ENCODE assay signal across 11 mouse cellular contexts in the genomic region with DNA sequence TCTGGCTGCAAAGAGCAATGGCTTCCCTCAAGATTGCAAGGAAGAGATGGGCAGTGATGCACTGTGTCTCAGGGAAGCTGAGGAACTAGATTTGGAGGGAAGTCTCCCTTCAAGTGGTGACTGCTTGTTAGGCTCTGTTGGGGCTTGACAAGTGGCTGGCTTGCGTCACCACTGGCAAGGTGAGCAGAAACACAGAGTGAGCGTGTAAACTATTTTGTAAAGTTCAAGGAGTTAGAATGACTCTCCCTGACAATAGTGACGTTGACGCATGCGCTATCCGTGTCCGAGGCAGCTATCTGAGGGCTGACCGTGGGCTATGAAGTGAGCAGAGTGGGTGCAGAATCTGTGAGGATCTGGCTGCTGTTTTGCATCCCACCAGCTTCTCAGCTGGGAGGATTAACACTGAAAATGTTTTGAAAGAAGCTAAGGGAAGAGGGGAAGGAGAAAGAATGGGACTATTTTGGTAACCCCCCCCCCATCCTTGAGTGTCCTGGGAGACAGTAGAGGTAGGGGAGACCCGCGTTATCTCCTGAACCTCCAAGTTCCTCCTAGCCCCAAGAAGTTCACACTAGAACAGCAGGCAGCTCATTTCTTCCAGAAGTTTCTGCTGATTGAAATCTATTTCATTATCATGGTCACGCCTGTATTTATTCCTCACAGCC. TPM values are rescaled to one million over a fixed set of nuclear protein-coding genes. Genes with fewer than 3 reads are reported as not detected.
A peak's percentile ranks its signal among the peaks of the same experiment; 100 is the strongest.
DNase-seq lines count a peak whose midpoint lies in the region; ATAC-seq and TF ChIP-seq lines count a peak whose summit lies in the region.
"Had no signal": no experiment of that assay in that cellular context is flagged by ENCODE, and none has a peak within 500 bp of the region (broad histone marks: within the 10 kb centered on the region; RNA-seq: fewer than 3 reads in every experiment).

No protein-coding gene starts in this region.

- H3K9ac ChIP-seq in kidney, embryonic 15.5 days = no peak overlapping the region
- H3K9ac ChIP-seq in embryonic facial prominence, embryonic 15.5 days = no peak overlapping the region
- H3K9ac ChIP-seq in intestine, postnatal 0 days (ENCODE audit: low read depth, low read length) = no peak overlapping the region

- no peak overlapping the region for H3K4me3 ChIP-seq in kidney, embryonic 15.5 days (replicated peaks)
- H3K4me3 ChIP-seq in embryonic facial prominence, embryonic 15.5 days (replicated peaks) = no peak overlapping the region
- no peak overlapping the region for H3K4me3 ChIP-seq in intestine, postnatal 0 days (ENCODE audit: low read depth, low read length)

- WGBS in kidney, embryonic 15.5 days = 54% methylated on average over 11 of the region's 11 CpGs
- 62% methylated on average over 11 of the region's 11 CpGs for WGBS in embryonic facial prominence, embryonic 15.5 days
- WGBS in intestine, postnatal 0 days = 52% methylated on average over 11 of the region's 11 CpGs

- intact Hi-C loops in left cerebral cortex, postnatal 10 days (cut with DNase I) = no loop called here

- H3K27ac ChIP-seq in kidney, embryonic 15.5 days = peak overlapping the region; percentile 75
- peak overlapping the region; percentile 88 for H3K27ac ChIP-seq in embryonic facial prominence, embryonic 15.5 days (replicated peaks)
- peak overlapping the region; percentile 35; the same call in 1 of the 2 replicates for H3K27ac ChIP-seq in intestine, postnatal 0 days (ENCODE audit: low read depth, low read length)

- H3K4me1 ChIP-seq in kidney, embryonic 15.5 days = peaks cover 15% of the 10 kb centered on the region
- H3K4me1 ChIP-seq in embryonic facial prominence, embryonic 15.5 days = peaks cover 14% of the 10 kb centered on the region
- no peaks in the 10 kb centered on the region; the same call in 1 of the 2 replicates for H3K4me1 ChIP-seq in intestine, postnatal 0 days (replicated peaks; ENCODE audit: control insufficient read depth, insufficient read depth, low read length)

- no peaks in the 10 kb centered on the region for H3K9me3 ChIP-seq in kidney, embryonic 15.5 days (replicated peaks)
- no peaks in the 10 kb centered on the region for H3K9me3 ChIP-seq in embryonic facial prominence, embryonic 15.5 days (replicated peaks)
- H3K9me3 ChIP-seq in intestine, postnatal 0 days (ENCODE audit: control insufficient read depth) = no peaks in the 10 kb centered on the region

- 0 out of 2 replicates have a peak, but pooled peaks cover 5% of the 10 kb centered on the region for H3K36me3 ChIP-seq in kidney, embryonic 15.5 days
- H3K36me3 ChIP-seq in embryonic facial prominence, embryonic 15.5 days = no peaks in the 10 kb centered on the region
- H3K36me3 ChIP-seq in intestine, postnatal 0 days (ENCODE audit: control insufficient read depth, insufficient read depth) = no peaks in the 10 kb centered on the region; the same call in 1 of the 2 replicates

- no peaks in the 10 kb centered on the region for H3K27me3 ChIP-seq in kidney, embryonic 15.5 days
- H3K27me3 ChIP-seq in embryonic facial prominence, embryonic 15.5 days = no peaks in the 10 kb centered on the region
- no peaks in the 10 kb centered on the region for H3K27me3 ChIP-seq in intestine, postnatal 0 days (replicated peaks; ENCODE audit: control insufficient read depth, insufficient read depth, low read length)

- DNase-seq in kidney, adult 9 months = no peak
- peak; percentile 63 for DNase-seq in lung, postnatal 25 days (ENCODE audit: low spot score)
- no peak for DNase-seq in cerebellum, adult 11 months
- no peak for DNase-seq in left cerebral cortex, postnatal 10 days (ENCODE audit: extremely low spot score in 1 of 2, low spot score in 2 of 2)
- DNase-seq: left cerebral cortex, postnatal 4 days; midbrain, embryonic 14.5 days had no signal

- no peak; the same call in 1 of the 2 replicates for ATAC-seq in kidney, embryonic 15.5 days (replicated peaks; ENCODE audit: low FRiP score)
- no peak for ATAC-seq in embryonic facial prominence, embryonic 15.5 days (ENCODE audit: insufficient number of reproducible peaks, low FRiP score, low TSS enrichment, low read depth)
- no peak for ATAC-seq in intestine, postnatal 0 days

- TF ChIP-seq CTCF in intestine, postnatal 0 days (IDR thresholded peaks at IDR 0.05; ENCODE audit: low read depth) = no peak

- H3K4me2 ChIP-seq in kidney, embryonic 15.5 days = peak overlapping the region; percentile 42
- H3K4me2 ChIP-seq in embryonic facial prominence, embryonic 15.5 days (replicated peaks) = peak overlapping the region; percentile 3; the same call in 1 of the 2 replicates
- 0 out of 2 replicates have a peak overlapping the region, but pooled peaks have one; percentile 24 for H3K4me2 ChIP-seq in intestine, postnatal 0 days (replicated peaks; ENCODE audit: low read depth)

RNA-seq across cellular contexts. Expression of a gene that starts 18.0 kb away (rescaled TPM):
- polyA plus RNA-seq in kidney, embryonic 15.5 days (2015; fragmentation: Nextera tagmentation; extraction: Ambion mirVana) = 47.6 and 68.2 TPM in 2 replicates
- polyA plus RNA-seq in embryonic facial prominence, embryonic 15.5 days (2015; fragmentation: Nextera tagmentation; extraction: Ambion mirVana) = 107 and 117 TPM in 2 replicates
- 158 and 165 TPM in 2 replicates for polyA plus RNA-seq in intestine, postnatal 0 days (2015; fragmentation: Nextera tagmentation; extraction: Ambion mirVana)
- 1,000 to 10,000 TPM; 1,043 to 1,055 TPM for total RNA-seq in left cerebral cortex, postnatal 10 days (2021)

RNA-seq across cellular contexts. Expression of a gene that starts 18.1 kb away (rescaled TPM):
- 0.38 TPM in 1 of 2 replicates, not detected in the other for polyA plus RNA-seq in kidney, embryonic 15.5 days (2015; fragmentation: Nextera tagmentation; extraction: Ambion mirVana)
- polyA plus RNA-seq in embryonic facial prominence, embryonic 15.5 days (2015; fragmentation: Nextera tagmentation; extraction: Ambion mirVana) = 0.35 TPM in 1 of 2 replicates, not detected in the other
- polyA plus RNA-seq in intestine, postnatal 0 days (2015; fragmentation: Nextera tagmentation; extraction: Ambion mirVana) = 1.1 and 1.5 TPM in 2 replicates
- total RNA-seq in left cerebral cortex, postnatal 10 days (2021) = not detected
- total RNA-seq: ES-E14; left cerebral cortex, postnatal 4 days had no signal
- polyA plus RNA-seq: midbrain, embryonic 14.5 days; urinary bladder, adult 2 months had no signal

RNA-seq across cellular contexts. Expression of a gene that starts 49.4 kb away (rescaled TPM):
- polyA plus RNA-seq in kidney, embryonic 15.5 days (2015; fragmentation: Nextera tagmentation; extraction: Ambion mirVana) = 59.9 and 64.1 TPM in 2 replicates
- polyA plus RNA-seq in embryonic facial prominence, embryonic 15.5 days (2015; fragmentation: Nextera tagmentation; extraction: Ambion mirVana) = 58.9 and 62.7 TPM in 2 replicates
- 81.1 and 82.0 TPM in 2 replicates for polyA plus RNA-seq in intestine, postnatal 0 days (2015; fragmentation: Nextera tagmentation; extraction: Ambion mirVana)
- total RNA-seq in left cerebral cortex, postnatal 10 days (2021) = 10 to 100 TPM; 50.9 to 55.9 TPM

Comparison
In these comparisons a context has a peak if more than half of its experiments do, and no peak if none do; other contexts are left out.
1. H3K27ac ChIP-seq: peak in every context shown above with its lines; median percentile 88 in embryonic facial prominence, embryonic 15.5 days; 75 in kidney, embryonic 15.5 days; 35 in intestine, postnatal 0 days.